Mouse (Mus musculus) mature B cell (primary cell): ENCODE measurements around the gene Susd2.

ENCODE experiments used
- in situ Hi-C: fragments of 300-500 bp; cut with MboI; formaldehyde crosslinking; loops from 2 replicates; pipeline ENCODE4 v1.14.3; 2019

The Susd2 gene

DNA sequence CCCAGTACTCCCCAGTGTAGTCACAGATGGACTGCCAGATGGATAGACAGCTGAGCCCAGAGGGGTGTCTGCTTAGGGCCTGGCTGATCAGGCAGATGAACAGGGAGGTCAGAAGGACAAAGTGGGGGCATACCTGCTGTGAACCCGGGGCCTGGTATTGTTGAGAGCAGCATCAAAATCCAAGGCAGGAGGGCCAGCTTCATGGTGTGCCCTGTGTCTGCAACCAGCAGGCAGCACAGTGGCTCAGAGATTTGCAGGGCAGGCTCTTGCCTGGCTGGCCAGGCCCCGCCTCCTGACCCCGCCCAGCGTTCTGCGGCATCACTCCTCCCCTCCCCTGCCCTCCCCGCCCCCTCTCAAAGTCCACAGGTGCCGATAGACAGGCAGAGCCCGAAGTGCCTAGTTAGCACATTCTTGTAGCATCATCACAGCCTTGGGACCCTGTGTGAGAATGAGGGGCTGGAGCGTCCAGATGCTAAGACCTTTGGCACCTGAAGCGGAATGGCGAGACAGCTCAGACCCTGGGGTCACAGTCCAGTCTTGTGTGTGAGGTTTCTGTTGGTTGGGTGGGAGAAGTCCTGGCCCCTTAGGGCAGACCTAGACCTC lies at the start of gene Susd2:
TSS of gene Susd2 (minus strand) at position 268 of the 603 bp plus-strand sequence.
- in situ Hi-C loops: no loop called here

DNA sequence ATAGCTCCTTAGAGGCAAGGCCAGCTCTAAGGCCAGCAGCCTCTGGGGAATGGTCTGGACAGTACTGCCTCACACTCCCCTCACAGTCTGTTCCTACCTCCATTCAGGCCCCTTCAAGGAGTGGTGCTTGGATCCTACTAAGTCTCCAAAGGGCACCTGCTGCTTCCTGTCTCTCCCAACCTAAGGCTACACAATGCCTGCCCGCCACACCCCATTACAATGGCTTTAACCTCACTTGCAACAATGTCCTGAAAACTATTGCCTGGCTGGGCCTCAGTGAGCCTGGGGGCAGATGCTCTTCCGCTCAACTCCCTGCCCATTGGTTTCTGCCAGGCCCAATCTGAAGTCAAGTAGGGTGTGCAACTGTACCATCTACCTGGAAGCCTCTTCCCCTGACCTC lies 44.8 kb upstream of the Susd2 start:
- in situ Hi-C loops: no loop called here

DNA sequence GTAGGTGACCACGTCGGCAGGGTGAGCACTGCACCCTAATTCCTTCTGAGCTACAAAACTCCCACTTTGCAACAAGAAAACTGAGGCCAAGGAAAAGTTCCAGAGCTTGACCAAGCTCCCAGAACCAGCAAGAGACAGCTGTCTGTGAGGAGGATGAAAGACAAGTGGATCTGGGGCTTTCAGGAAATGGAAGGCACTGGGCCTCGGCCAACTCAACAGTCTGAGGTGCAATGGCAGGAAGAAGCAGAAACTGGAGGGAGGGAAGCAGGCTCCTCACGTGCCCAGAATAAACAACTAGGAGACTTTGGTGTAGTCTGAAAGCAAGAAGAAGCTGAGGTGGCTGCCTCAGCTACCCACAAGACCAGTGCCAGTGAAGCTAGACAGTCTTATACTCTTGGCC lies 42.9 kb upstream of the Susd2 start:
- in situ Hi-C loops: no loop called here

DNA sequence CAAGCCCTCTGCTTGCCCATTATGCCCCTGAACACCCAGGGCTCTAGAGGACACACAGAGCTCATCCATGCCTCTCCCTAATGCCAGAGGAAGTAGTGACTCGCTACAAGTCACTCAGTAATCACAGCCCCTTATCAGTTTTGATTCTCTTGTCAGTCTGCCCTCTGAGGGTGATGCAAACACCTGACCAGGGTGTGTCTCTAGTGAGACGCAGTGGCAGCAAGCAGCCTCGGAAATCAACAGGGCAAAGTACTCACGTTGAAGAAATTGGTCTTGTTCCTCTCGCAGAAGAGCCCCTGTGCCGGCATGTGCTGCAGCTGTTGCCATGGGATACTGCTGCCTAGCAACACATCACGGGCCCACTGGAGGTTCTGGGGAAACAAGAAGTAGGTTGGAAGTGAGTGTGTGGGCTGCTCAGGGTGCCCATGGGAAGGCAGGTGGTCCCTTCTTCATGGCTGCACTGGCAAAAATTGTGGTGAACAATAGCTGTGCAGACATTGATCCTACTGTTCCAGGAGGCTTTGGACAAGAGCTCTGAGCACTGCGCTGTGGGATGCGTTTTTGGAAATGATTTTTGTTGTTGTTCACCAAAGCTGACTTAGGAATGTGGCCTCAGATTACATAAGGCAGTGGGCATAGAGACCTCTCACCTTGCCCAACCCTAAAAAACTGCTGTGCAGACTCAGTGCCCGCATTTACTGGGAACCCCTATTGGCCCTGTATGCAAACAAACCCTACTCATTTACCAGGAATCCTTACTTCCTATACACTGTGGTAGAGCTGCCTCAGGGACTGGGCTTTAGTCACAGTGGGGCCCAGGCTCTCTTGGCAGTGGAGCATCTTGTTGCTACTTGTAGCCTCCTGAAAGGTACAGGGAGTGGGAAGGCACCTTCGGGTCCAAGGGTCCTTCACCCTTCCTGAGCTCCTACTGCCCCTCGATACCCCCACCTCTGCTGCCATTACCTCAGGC lies 40.5 kb upstream of the Susd2 start:
- in situ Hi-C loops: no loop called here

DNA sequence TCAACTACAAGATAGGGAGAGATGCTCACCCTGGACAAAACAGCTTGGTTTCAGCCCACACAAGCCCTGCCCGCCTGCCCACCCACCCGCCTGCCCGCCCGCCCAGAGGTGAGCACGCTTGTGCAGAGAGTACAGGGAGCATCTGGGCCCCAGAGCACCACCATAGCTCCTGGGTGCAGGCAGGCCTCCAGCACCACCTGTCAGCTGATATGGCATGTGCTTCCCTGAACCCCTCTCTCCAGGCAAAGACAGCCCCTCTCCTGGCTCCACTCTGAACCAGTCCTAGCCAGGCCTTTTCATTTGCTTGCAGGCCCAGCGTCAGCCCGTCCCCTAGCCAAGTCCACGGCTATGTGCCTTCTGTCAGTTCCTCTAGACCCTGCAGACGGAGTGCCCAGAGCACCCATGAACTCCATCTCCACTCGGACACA lies 36.8 kb upstream of the Susd2 start:
- in situ Hi-C loops: no loop called here

DNA sequence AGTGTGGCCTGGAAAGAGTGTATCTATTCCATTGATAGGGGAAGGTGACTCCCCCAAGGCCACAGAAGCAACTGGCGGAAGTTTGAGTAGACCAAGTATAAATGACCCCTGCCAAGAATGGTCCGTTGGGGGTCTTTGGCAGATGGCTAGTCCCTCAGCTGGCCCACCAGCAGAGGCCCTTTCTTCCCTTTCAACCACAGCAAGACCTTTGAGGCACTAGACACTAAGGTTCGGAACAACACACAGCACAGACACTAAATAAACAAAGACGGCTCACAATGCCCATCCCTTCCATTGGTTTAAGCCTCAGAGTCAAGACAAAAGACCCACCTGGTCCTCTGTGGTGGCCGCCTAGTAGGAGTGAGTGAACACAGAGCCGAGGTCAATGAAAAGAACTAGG lies 35.4 kb upstream of the Susd2 start:
- in situ Hi-C loops: no loop called here

DNA sequence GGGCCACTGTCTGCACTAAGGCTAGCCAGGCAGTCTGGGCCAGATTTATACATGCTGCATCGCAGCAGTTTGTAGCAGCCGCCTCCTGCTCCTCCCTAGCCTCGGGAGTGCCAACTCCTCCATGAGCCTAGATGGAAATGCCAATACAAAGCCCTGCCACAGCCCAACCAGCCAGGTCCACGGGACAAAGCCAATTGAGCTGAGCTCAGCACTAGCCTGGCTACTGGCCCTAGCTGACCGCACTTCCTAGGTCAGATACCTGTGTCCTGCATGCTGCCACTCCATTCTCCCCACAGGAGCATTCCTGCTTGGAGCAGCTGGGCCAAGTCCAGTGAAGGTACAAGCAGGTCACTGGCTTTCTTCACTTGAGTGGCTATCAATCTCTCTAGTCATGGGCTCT lies 34.2 kb upstream of the Susd2 start:
- in situ Hi-C loops: no loop called here

DNA sequence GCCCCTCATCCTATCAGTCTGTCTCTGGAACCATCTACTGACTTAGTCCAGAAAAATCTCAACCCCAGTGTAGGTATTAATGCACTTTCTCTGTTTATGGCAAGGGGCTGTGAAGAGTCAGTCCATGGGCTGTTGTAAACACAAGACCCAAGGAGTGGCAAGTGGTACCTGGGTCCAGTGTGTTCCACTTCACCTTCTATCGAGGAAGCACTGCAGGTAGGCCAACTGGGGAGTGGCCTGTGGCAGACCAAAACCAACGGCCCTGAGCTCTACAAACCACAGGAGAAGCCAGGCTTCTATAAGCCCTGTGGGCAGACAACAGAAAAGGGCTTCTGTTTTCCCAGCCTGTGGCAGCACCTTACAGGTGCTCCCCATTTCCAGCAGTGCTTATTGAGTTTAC lies 33.8 kb upstream of the Susd2 start:
- in situ Hi-C loops: no loop called here

DNA sequence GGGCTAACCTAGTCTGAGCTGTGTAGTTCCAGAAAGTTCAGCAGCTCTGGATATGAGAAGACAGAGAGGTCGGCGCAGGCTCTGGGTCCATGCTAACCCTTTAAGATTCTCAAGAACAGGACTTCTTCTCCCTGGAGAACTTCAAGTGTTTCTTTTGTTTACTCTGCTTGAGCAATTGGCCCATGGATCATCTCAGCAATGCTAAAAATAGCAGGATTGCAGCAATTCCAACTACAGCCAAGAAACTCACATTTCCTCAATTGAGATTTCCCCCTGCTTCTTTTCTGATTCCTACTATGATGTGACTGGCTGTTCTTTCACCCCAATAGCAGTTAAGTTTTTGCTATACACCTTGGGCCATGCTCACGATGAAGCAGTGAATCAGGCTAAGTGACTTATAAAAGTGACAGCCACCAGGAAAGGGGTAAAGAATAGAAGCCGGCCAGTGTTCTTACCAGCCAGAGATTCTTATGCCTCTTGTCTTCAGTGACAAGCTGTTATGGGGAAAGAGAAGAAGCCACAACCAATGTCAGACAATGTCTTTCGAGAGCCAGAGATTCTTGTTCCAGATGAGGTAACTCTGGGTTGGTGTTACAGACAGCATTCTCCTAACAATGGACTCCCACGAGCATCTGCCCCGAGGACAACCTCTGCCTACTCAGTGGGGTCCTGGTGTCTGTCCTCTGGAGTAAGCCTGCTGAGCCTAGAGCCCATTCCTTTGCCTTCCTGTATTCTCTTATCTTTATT lies 33.2 kb upstream of the Susd2 start:
- in situ Hi-C loops: no loop called here

DNA sequence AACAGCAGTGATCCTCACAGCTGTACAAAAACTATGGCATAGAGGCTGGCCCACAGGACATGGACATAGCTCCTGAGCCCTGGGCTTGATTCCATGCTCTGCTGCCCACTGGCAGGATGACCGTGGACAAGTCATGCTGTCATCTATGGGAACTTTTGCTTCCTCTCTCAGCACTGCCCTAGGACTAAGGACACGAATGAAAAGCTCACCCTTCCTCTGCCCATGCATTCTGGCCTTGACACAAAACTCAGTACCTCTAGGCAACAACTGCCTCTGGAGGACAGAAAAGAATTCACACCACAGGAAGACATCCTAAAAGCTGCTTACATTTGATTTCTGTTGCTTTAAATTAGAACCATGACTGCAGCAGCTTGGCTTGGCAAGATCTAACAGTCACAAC lies 32.5 kb upstream of the Susd2 start:
- in situ Hi-C loops: no loop called here

DNA sequence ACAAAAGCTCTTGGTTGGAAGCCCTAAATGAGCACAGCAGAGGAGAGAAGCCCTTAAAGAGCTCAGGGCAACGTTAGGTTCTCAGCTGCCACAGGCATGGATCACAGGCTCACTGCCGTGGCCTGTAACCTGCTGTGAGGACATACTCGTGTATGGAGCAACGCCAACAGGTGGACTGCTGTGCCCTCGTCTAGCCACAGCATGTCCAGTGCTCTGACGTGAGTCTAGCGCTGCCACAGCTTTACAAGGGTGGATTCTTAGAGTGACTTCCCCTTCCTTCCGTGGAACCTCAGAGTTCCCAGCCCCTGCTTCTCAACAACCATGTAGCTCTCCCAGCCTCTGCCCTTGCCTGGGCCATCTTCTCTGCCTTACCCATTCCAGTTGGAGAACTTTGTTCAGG lies 31.8 kb upstream of the Susd2 start:
- in situ Hi-C loops: no loop called here

DNA sequence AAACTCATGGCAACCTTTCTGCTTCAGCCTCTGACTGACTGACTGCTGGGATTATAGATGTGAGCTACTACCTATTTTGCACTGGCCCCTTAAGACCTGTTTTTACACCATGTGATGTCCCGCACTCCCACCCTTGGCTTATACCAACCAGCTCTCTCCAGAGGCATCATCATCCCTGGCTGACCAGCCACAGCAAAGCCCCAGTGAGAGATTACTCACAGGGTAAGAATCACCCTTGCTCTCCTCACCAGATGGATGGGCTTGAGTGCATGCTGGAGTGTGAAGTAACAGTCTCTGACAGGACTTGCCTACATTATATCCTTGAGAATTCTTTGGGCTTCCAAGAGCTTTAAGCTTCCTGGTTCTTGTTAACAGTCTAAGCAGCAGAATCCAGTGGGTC lies 26.1 kb upstream of the Susd2 start:
- in situ Hi-C loops: no loop called here

DNA sequence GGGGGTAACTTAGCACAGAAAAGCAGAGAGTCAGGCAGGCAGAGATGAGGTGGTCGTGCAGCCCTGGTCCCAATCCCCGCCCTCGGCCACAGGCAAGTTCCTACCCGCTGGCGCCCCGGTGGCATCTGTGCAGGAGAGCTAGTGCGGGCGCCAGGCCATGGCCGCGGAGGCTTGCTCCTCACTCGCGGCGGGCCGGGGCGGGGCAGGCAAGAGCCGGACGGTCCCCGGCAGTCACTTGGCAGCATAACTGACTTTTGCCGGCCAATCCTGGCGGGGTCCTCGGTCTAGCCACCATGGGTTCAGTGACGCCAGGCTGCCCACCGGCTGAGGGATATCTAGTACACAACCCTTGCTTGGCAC lies 24.1 kb upstream of the Susd2 start:
- in situ Hi-C loops: no loop called here

DNA sequence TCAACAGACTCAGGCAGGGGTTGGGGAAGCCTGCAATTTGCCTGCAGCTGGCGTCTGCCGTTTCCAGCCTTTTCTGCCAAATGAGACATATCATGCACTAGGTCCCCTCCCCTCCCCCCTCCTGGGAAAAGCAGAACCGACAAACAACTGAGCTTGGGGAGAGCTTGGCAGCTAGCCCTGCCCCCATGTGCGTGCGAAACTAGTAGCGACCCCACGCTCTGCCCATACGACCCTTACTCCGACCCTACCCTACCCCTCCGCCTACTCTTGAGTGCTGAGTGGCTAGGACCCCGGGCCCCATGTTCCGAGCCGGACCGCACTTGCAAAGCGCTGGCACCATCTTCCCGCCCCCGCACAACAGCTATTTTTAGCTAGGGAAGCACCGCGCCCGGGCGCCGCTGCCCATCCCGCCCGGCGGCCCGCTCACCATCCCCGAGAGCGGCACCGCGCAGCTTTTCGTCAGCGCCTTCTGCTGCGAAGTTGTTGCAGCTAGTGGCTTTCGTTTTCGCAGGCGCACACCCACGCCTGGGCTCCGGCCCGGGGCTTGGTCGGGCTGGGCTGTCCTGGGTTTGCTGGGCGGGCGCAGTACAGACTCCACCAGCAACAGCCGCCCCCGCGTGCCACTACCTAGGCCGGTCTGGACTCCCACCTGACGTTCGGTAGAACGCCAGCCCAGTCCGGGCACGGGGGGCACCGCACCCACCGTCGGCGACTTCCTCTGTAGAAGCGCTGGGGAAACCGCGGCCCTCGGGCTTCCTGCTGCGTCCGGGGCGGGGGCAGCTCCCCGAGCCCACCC lies 23.5 kb upstream of the Susd2 start:
- in situ Hi-C loops: no loop called here

DNA sequence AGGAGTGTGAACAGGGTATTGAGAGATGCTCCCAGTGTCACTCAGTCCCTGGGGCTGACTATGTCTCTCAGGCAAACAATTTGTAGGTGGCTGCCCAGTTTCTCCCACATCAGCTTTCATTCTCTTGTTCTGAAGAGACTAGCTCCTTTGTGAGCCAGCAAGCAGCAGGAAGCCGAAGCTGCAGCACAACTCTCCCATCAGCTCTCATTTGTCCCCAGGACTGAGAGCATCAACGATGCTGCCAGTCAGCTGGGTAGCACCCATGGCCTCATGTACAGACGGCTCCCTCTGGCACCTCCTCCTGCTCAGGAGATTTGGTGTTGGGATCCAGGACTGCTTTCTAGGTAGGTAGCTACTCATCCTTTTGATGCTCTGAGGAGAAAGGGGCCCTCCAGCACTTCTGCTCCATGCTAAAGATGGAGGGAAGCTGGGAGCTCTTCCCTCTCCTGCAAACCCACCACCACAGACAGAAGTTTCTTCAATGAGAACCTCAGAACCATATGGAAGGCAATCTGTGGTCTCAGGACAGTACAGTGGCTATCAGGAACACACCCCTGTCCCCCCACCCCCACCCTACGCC lies 22.7 kb upstream of the Susd2 start:
- in situ Hi-C loops: no loop called here

DNA sequence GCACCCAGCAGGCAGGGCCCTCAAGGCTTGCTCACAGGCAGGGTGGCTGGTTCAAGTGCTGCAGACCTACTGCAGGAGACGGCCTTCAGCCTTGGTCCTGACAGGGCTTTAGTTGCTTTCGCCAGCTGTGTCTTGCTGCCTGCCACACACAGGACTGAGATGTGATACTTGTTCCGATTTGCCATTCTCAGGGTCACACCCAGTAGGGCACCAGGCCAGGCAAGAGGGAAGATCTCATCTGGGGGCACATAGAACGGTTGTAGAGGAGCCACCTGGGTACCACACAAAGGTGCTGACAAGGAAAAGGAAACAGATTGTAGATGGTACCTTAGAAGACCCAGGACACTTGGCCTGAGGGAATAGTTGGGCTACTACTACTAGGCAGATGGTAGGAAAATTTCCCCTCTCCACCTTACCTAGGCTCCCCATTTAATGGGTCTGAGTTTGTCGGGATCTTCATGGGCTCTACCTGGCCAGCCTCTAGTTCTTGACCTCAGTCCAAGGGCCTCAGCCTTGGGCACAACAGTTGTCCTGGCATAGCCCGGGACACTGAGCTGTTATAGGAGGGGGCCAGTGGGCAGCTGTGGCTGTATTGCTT lies 21.0 kb upstream of the Susd2 start:
- in situ Hi-C loops: no loop called here

DNA sequence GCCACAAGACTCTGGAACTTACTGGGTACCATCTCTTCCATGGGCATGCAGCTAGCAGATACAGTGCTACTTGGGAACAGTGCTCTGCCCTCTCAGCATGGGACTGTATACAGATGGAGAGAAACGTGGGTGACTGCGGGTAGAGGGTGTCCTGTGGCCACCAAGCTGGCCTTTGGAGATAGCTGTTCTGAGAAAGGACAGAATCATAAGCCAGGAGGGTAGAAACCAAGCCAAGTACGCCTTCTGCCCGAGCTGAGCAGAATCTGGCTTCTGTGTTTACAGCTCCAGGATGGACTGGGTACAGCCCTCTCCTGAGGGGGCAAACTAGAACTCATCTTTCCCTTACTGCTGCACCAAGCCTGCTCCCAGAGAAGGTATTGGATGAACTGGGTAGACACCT lies 18.8 kb upstream of the Susd2 start:
- in situ Hi-C loops: no loop called here

DNA sequence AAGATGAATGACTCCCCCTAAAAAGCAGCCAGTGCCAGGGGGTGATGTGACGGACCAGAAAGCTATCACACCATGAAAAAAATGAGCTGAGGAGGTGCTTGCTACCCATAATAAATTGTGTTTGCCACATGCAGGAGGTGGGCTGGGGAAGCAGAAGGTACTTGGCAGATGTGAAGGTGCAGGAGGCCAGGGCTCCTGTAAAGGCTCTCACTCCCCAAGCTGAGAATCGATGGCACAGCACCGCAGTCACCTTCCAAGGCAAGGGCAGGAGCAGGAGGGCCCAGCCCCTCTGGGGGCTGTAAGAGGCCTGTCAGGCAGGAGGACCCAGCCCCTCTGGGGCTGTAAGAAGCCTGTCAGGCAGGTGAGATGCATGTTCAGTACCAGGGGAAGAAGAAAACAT lies 18.1 kb upstream of the Susd2 start:
- in situ Hi-C loops: no loop called here

DNA sequence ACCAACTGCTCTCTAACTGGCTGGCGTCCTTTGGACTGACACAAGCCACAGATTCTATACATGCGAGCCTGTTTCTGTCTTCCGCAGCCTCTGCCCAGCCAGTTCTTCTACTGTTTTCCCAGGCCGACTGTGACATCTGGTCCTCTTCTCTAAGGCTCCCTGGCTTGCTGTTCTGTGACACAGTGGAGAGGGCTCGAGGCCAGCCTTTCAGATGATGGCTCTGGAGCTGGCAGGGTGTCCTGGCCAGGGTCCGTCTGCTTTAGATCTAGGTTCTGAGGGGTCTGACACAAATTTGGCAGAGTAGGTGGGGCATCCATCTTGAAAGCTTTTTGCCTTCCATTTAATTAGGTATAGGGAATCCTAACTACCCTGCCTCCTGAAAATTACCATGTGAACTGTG lies 17.6 kb upstream of the Susd2 start:
- in situ Hi-C loops: no loop called here

DNA sequence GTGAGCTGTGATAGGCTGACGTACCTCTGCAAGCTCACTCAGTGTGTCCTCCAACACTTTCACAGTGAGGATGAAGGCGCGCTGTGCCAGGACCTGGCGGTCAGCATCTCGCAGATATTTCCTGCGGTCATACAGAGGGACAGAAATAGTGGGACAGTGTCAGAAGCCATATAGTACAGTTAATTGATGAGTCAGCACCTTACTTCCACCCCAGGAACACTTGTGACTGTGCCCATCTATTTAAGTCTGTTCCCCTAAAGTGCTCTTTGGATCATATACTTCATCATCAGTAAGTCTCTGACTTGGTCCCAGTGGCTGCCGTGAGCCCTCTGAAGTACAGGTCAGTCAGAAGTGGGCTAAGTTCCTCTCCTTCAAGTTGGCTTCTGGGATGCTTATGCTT lies 14.0 kb upstream of the Susd2 start:
- in situ Hi-C loops: no loop called here

DNA sequence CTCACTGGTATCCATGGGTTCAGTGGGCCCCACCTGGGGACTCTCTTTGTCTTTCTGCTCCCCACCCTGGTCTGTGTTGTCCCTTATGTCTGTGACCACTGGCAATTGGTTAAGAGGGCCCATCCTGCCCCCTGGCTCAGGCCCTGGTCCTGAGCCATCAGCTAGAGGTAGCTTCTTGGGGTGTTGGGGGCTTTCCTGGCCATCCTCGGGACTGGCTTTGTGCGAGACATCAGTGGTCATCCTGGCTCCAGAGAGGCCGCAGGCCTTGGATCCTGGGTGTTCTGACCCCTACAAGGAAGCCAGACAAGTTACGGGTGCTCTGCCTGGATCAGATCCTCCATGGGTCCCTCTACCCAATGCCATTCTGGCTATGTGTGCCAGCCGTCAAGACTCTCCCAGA lies 13.4 kb upstream of the Susd2 start:
- in situ Hi-C loops: no loop called here
